Mouse (Mus musculus) kidney, postnatal 36 days (tissue): Measurements from ENCODE around the gene 5730455P16Rik.
A peak's percentile ranks its signal among the peaks of the same experiment; 100 is the strongest.
"Not testable (repeated sequence)": the region's sequence is repeated elsewhere in the genome, so short reads cannot be mapped to it uniquely, and the experiment has no call there.

ENCODE experiments used
- DNase-seq, 2 experiments: peaks; one replicate each; pipeline ENCODE4 v3.0.0; 2021 to 2022; ENCODE audit warnings: mixed read lengths in 2 of 2

The 5730455P16Rik gene

DNA sequence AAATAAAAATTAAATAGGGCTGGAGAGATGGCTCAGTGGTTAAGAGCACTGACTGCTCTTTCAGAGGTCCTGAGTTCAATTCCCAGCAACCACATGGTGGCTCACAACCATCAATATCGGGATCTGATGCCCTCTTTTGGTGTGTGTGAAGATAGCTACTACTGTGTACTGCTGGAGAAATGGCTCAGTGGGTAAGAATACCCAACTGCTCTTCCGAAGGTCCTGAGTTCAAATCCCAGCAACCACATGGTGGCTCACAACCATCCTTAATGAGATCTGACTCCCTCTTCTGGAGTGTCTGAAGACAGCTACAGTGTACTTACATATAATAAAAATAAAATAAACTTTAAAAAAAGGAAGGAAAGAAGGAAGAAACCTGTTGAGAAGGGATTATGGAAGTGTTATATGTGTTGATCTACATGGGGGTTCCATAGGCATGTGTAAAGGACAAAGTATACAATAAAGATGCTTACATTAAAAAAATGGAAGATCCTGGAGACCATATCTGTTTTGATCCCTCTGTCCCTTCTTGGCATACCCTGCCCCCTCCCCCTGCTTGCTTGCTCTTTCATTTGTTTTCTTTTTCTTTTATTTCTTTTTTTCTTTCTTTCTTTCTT is 726 bp upstream of the 5730455P16Rik start:
- DNase-seq: not testable (repeated sequence)

- no peak for DNase-seq
These were observed 1.2 kb downstream of the 5730455P16Rik start for GRCm38 (mm10) chr11:80376651-80377050.

DNA sequence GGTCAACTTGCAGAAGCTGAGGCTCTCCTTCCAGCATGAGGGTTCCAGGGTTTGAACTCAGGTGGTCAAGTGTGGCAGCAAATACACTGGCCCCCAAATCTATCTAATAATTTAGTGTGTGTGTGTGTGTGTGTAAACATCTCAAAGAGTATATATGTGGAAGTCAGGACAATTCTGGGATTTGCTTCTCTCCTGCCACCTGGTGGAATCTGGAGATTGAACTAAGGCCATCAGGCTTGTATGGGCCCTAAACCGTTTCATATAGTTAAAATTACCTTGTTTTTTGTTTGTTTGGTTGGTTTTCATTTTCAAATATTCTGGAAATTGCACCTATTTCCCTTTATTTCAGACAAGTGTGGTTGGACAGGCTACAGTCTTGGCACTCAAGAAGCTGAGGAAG is 8.9 kb downstream of the 5730455P16Rik start:
- DNase-seq: no peak

GRCm38 (mm10) chr11:80354832-80355231 is 23.0 kb downstream of the 5730455P16Rik start:
- peak in 1 of 2 experiments; percentile 37 for DNase-seq

DNA sequence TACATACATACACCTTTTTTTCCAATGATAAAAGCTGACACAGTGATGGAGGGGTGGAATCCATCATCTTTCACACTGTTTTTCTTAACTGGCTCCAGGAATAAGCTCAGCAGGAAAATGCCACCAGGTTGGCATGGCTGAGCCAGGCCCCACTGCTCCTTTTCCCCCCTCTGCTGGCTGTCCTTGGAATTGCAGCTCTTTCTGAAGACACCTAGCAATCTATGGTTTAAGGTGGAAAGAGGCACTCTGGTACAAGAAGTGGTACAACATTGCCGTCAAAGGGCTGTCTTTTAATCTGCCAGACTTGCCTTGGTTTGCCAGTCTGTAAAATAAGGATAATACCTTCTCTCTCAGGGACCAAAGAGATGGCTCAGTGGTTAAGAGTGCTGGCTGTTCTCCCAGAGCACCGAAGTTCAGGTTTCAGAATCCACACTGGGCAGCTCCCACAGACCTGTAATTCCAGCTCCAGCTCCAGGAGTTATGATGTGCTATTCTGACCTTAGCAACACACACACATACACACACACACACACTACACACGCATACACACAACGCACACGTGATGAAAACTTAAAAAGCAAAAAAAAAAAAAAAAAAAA is 25.9 kb downstream of the 5730455P16Rik start:
- DNase-seq: peak; percentile 74 to 96

- DNase-seq: no peak
These were observed 35.4 kb downstream of the 5730455P16Rik start for GRCm38 (mm10) chr11:80342482-80342881.

- no peak for DNase-seq
These were observed 41.5 kb downstream of the 5730455P16Rik start for GRCm38 (mm10) chr11:80336351-80336730.

DNA sequence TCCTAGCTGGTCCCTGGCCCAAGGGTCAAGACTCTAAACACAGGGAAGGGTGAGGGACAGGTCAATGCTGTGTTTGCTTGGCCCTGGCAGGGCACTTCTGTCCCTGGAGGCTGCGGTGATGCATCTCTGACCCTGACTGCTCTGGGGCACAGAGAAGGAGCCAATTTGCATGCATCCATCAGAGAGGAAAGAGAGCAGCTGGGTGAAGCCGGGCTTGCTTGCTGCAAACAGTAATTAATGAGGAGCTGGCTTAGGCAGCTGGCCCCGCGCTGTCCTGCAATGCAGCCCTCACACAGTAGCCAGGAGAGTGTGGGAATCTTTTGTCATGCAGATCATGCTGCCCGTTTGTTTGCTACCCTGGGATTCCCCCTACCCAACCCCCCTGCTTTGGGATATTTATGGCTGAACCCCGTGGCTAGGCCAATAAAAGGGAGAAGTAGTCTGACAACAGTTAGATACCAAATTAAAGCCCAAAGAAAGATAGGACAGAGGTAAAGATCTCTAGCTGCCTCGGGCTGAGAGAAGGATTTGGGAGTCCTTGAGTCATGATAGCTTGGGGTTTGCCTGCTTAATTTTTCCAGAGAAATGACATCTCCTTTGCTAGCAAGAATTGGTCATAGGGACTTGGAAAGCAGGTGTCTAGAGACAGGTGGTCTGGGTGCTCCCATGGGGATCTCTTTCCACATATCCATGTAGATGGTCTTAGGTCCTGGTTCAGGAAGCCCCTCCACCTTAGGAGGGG is 42.1 kb downstream of the 5730455P16Rik start:
- no peak for DNase-seq

DNA sequence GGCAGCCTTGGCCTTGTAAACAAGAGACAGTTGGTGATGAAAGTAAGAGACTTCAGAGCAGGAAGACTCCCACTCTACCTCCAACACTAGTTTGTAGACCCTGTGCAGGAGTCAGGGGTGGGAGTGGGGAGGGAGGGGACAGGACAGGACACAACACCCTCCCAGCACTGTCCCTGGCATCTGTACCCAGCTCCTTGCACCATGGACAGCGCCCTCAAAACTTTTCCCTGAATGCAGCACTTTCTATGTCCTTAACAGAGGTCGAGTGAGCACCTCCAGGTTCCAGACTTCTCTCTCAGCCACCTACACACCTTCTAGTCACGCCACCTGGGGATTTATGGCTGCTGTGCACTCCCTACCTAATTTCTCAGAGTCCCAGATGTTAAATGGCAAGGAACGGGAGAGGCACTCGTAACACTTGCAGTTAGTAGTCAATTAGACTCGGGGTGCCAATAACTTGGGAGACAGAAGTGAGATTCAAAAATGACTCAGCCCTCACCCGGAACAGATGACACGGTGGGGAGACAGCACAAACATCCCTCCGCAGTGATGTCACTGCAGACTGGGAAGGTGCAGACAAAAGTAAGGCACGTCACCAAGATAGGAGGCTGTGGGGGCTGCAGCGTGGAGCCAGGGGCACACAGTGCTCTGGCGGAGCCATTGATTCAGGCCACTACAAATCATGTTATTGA is 45.0 kb downstream of the 5730455P16Rik start:
- DNase-seq: peak in 1 of 2 experiments; percentile 25

- no peak for DNase-seq
These were observed 53.2 kb downstream of the 5730455P16Rik start for GRCm38 (mm10) chr11:80324636-80325035.

DNA sequence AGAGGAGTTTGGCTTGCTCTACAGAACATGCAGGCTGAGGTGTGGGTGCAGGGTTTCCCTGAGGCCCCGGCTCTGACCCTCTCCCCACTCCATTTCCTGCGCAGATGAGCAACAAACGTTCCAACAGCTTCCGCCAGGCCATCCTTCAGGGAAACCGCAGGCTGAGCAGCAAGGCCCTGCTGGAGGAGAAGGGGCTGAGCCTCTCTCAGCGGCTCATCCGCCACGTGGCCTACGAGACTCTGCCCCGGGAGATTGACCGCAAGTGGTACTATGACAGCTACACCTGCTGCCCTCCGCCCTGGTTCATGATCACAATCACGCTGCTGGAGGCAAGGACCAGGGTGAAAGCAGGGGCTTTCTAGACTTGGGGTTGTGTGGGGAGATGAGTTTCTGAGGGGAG is 54.6 kb downstream of the 5730455P16Rik start:
- DNase-seq: peak in 1 of 2 experiments; percentile 4

DNA sequence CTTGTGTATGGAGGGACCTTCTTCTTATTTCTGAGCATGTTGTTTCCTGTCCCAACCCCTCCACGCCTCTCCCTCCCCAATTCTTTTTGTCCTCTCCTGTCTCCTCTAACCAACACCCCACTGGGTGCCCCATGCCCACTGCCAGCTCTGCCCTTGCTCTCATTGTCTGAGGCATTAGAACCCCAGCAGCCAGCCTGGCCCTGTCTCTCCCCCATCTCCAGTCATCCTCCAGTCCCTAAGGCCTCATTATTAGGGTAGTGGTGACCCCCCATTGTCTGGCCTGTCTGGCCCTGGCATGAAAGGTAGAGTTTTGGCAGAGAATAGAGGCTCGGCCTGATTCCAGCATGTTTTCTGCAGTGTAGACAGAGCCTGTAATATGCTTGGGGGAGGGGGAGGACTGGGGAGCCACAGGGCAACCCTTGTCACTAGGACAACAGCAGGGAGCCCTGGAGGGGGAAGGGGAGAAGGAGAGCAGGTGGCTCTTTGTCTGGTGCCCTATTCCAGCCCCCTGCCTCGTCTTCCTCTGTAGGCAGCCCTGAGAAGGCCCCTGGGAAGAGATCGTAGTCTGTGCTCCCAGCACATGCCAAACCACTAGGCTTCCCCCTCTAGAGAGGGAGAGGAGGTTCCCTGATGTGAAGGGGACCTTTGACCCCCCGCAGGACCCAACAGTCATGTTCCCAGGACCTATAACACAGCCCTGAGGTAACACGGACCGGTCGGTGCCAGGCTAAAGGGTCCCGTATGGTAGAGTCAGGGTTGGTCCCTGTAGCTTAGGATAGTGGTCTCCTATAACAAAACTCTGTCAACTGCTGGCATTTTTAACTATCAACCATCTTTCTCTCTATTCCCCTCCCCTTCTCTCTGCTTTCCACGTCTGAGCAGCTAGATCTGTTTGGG is 61.8 kb downstream of the 5730455P16Rik start:
- no peak for DNase-seq

- no peak for DNase-seq
These were observed 63.9 kb downstream of the 5730455P16Rik start for GRCm38 (mm10) chr11:80313944-80314343.

GRCm38 (mm10) chr11:80313462-80313861 is 64.4 kb downstream of the 5730455P16Rik start:
- no peak for DNase-seq

DNA sequence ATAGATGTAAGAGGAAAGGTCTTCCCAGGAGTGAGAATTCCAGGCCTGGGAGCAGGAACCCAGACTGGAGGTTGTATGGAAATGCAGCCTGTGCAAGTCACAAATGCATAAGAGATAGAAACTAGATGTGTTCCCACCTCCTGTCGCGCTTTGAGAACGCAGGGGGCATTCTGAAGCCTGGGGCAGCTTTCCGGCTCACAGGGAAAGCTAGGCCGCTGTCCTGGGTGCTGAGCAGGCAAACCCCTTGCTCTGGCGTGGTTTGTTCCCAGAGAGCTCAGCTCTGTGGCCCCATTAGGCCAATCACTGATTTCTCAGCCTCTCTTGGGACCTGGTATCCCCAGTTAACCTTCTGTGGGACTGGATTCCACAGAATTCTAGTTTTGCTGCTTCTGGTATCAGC is 65.3 kb downstream of the 5730455P16Rik start:
- peak in 1 of 2 experiments; percentile 35 for DNase-seq

DNA sequence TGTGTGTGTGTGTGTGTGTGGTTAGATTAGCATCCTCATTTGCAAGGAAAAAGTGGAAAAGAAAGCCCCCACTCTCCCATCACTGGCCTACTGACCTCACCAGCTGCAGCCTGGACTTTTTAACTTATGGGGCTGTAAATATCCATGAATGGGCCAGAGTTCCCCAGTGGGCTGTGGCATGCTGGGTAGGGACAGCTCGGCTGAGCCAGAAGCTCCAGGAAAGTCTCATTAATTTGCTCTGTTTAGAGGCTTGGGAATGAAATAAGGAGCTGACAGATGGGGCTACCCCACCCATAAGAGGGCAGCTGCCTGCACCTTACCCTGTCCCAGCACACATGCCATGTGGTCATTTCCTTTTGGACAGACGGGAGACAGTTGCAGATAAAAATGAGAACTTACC is 65.8 kb downstream of the 5730455P16Rik start:
- no peak for DNase-seq

DNA sequence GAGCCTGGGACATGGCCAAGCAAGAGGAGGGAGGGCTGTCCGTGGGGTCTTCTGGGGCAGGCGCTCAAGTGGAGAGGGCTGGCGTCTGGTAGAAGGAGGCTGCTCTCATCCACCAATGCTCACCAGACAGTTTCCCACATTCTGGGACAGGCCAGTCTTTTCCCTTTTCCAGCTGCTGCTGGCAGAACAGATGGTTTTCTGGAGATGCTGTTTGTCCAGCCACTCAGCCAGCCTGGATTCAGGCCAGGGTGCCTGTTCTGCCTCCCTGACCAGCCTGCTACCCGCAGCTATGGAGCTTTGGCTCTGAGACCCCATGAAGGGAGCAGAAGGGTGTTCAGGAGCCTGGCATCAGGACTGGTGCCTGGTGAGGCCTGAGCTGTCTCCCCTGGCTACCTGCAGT is 66.6 kb downstream of the 5730455P16Rik start:
- no peak for DNase-seq
